Mouse (Mus musculus) cerebellum, postnatal 36 days (tissue): ENCODE measurements around the gene Mpv17l2.

Experiments
- DNase-seq, 2 experiments: peaks; one replicate each; pipeline ENCODE4 v3.0.0; 2021 to 2022; ENCODE audit warnings: mixed read lengths in 2 of 2

The Mpv17l2 gene

GRCm38 (mm10) chr8:70749097-70749674, 11.6 kb downstream of the Mpv17l2 start:
- no peak for DNase-seq

DNA sequence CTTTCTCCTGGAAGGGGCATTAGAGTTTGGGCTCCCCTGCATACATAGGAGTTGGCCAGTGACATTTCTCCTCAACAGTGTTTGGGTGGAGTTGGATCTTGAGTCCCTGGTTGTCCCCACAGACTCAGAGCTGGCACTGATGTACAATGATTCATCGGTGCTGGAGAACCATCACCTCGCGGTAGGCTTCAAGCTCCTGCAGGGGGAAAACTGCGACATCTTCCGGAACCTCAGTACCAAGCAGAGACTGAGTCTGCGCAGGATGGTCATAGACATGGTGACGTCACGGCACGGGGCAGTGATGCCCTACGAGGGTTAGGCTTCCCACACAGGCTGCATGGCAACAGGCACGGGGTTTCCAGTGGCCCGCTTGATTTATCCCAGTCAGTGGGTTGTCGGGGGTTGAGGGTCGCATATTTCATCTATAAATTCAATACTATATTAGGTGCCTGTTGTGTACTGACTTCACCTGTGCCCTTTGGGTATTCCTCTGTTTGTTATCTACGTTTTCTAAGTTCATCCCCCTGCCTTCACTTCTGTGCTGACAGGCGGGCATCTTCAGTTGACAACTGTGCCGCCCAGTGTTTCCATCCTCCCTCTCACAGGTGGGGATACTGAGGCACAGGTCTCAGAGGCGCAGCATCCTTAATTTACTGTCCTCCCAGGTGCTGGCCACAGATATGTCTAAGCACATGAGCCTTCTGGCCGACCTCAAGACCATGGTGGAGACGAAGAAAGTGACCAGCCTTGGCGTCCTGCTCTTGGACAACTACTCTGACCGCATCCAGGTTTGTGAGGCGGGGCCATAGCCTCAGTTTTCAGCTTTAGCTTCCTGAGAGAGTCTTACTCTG, 12.3 kb downstream of the Mpv17l2 start:
- DNase-seq: no peak

- DNase-seq: no peak
Measured at GRCm38 (mm10) chr8:70747211-70747890, 13.4 kb downstream of the Mpv17l2 start.

DNA sequence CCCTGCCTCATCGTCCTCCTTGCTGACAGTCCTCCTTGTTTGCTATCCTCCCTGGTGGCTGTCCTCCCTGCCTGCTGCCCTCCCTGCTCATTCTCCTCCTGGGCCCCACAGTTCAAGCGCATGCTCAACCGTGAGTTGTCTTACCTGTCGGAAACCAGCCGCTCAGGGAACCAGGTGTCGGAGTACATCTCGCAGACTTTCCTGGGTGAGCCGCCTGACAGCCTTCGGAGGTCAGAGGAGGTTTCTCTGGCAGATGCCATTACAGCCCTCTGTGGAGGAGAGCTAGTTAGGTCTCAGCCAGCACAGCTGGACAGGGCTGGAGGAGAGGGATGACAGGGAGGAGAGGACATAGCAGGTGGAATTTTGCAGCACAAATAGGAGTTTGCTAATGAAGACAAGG, 14.1 kb downstream of the Mpv17l2 start:
- DNase-seq: no peak

DNA sequence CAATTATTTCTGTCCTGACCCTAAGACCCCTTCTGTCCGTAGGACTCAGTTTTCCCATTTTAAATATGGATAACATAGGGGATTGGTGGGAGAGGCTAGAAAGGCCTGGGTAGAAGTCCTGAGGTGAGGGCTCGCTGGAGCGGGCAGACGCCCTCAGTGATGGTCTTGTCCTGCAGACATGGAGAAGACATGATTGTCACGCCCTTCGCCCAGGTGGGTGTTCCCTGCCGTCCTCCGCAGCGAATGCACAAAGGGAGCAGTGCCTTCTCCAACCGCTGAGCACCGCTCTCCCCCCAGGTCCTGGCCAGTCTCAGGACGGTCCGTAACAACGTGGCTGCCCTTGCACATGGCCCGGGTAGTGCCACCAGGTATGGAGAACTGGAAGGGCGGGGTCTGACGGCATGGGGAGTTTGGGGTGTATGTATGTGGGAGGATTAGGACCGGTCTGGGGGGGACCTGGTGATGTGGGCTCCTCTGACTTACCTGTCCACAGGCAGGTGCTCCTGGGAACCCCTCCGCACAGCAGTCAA, 15.0 kb downstream of the Mpv17l2 start:
- no peak for DNase-seq

DNA sequence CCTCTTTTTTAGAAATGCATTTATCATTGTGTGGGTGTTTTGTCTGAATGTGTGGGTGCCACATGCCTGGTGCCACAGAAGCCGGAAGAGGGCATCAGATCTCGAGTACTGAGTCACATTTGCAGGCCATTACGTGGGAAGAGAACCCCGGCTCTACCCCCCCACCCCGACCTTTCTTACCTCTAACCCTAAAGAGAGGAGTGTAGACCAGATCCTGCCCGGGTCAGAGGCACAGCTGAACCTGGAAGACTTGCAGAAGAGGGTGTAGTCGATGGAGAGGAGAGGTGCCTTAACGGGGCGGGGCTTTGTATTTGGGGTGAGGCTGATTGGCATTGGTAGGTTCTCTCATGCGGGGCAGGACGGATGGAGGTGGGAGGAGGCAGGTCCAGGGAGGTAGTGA, 15.9 kb downstream of the Mpv17l2 start:
- no peak for DNase-seq

DNA sequence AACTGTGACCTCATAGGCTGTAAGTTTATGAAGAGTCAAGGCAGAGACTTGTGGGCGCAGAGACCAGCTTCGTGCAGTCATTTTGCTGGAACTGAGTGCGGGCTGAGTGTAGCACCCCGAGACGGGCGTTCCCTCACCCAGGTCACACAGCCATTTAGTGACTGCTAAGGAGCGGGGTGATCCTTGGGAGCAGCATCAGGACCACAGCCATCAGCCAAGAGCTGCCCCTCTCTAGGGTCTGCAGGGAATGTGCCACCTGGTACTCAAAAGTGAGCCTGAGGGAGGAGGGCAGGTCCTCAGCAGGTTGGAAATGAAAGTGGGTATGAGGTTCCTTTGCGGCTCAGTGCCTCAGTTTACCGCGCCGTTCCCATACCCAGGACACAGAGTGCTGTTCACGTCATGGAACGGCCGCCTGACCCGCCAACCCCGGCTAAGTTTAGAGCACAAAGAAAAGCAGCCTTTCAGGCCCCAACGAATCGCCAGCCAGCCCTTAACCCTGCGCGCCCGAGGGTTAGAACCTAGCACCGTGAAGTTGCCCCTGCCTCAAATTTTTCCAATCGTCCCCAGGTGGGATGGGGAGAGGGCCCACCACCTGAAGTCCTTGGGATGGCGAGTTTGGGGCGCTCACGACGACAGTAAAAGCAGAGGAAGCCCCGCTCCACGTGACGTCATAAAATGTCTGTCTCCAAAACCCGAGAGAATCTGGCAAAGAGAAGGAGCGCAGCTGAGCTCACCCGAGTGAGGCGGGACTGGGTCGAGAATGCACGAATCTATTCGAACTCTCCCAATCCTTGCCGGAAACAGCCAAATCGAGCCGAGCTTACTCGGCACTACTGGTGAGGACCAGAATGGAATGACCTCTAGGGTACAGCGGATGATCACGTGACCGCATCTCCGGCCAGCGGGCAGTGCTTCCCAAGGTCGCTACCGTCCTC, 16.8 kb downstream of the Mpv17l2 start:
- peak; percentile 34 to 40 for DNase-seq

DNA sequence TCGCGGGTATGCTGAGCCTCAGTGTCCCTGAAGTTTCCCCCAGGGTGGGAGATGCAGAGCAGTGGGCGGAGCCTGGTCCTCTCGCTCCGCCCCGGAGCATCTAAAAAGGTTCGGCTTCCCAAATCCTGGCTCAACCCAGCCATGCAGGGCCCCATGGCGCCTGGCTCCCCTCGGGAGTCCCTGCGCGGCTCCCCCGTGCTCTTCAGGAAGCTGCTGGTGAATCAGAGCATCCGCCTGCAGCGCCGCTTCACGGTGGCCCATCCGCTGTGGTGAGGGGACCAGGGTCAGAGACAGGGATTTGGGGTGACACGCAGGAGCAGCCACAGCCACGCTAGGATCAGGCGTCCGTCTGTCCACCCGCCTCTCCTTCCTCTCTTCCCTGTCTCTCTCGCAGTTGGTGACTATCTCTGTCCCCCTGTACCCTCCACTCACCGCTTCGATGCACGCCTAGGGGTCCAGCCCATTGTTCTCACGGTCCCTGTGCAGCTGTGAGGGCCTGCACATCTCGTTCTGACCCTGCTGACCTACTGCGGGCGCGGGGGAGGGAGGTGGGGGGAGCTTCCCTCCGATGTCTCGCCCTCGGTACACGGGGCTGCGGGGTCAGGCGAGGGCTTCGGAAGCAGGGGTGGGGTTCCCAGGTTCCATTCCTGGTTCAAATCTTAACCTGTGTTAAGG, 17.6 kb downstream of the Mpv17l2 start:
- no peak for DNase-seq

DNA sequence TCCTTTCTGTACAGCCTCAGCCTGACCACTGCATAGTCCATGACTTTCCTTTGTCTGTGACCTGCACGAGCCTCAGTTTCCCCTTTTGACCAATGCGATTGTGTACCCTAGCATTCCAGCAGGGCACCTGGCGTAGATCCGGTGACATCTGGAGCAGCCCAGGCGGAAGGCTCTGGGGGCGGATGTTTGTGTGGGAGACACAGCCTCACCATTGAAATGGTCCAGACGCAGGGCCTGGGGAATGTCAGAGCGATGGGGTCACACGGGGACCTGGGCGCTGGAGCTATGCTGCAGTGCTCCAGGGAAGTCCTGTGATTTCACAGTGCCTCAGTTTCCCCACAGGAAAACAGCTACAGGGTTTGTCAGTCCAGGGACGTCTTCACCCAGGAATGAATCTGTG, 18.6 kb downstream of the Mpv17l2 start:
- DNase-seq: no peak

DNA sequence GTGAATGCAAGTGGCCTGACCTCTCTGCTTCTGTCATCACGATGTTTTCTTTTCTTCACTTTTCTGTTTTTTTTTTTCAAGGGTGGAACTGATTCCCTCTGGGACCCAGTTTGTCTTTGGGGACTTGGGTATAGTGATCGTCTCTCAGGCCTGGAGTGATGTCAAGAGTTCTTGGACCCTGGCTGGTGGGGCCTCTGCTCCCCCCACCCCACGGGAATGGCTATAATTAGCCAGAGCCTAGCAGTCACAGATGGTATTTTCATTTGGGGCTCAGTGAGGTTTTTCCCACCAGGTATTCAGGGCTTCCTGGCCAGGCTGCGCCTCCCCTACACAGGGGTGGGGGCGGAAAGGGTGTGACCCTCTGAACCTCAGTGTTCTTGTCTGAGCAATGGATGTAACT, 19.1 kb downstream of the Mpv17l2 start:
- DNase-seq: no peak

DNA sequence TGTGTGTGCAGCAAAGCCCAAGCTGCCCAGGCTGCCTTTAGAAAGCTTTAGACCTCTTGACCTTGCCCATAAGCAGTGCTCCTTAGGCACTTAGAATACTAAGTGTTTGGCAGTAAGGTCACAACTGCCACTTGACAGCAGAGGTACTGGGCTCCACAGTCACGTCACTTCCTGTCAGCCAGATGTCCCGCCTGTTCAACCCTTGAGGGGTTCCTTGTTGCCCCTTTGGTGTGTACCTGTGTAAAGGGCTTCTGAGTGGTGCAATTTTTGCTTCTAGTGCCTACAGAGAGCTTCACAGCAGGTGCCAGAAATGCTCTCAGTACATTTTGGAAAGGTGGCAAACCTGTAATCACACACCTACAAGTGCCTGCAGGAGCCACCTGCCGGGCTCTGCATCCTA, 22.5 kb downstream of the Mpv17l2 start:
- DNase-seq: no peak

DNA sequence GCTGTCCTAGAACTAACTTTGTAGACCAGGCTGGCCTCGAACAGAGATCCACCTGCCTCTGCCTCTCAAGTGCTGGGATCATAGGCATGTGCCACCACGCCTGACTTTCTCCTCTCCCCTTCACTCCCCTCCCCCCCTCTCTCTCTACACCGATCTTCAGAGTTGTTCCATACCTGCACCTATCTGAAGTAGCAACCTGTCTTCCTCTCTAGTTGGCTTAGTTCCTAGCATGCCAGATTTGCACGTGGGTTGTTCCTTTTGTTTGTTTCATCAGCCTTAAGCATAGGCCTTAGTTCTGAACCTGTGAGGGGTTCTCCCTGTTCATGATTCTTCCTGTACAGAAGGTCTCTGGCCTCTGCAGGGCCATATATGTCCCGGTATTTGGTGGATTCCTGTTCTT, 23.0 kb downstream of the Mpv17l2 start:
- no peak for DNase-seq

GRCm38 (mm10) chr8:70730956-70731355, 29.8 kb downstream of the Mpv17l2 start:
- no peak for DNase-seq

DNA sequence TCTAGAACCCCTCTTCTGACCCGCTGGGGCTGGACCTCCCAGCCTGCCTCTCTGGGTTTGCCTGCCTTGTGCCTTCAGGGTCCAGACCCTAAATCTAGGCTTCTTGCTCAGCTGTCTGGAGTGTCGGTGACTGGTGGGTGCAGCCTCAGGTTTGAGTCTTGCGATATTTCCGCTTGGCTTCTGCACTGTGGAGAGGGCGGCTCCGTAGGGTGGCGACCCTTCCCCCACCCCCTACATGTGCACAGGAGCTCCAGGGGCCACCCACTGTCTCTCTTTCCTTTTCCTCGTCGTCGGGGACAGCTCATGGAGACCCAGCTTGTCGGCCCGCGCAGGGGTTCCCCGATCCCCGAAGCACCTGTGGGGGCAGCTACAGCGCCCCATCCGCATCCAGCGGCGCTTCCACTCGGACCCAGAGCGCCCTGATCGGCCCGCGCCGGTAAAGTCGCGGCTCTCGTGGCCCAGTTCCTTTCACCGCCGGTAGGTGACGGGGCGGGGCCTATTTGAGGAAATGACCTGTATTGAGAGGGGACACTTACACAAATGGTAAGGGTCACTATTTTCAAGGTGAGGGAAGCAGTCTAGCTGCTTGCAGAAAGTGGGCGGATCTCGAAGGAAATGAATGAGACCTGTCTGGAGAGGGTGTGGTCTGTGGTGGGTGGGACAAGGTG, 30.8 kb downstream of the Mpv17l2 start:
- DNase-seq: no peak

- no peak for DNase-seq
Measured at GRCm38 (mm10) chr8:70726721-70727120, 34.0 kb downstream of the Mpv17l2 start.

GRCm38 (mm10) chr8:70725792-70726447, 34.8 kb downstream of the Mpv17l2 start:
- DNase-seq: peak in 1 of 2 experiments; percentile 2

GRCm38 (mm10) chr8:70724216-70724615, 36.5 kb downstream of the Mpv17l2 start:
- DNase-seq: peak in 1 of 2 experiments; percentile 2

- peak in 1 of 2 experiments; percentile 1 for DNase-seq
Measured at GRCm38 (mm10) chr8:70723486-70724210, 37.1 kb downstream of the Mpv17l2 start, which contains the start of gene Pde4c. Gene Pde4c (plus strand): TSS chr8:70723720.

DNA sequence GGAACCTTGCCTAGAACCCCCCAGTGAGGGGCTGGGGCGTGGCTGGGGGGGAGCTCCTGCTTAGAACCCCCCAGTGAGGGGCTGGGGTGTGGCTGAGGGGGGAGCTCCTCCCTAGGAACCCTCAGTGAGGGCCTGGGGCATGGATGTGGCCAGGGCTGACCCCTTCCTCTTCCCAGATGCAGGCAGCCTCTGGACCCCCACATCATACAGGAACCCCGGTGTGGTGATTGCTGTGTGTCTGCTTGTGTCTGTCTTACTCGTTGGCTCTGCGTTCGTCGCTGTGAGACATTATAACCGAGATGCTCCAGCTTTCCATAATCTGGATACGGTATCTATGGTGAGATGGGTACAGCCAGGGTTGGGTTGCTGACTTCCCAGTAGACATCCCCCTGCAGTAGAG, 39.1 kb downstream of the Mpv17l2 start:
- DNase-seq: peak in 1 of 2 experiments; percentile 3

DNA sequence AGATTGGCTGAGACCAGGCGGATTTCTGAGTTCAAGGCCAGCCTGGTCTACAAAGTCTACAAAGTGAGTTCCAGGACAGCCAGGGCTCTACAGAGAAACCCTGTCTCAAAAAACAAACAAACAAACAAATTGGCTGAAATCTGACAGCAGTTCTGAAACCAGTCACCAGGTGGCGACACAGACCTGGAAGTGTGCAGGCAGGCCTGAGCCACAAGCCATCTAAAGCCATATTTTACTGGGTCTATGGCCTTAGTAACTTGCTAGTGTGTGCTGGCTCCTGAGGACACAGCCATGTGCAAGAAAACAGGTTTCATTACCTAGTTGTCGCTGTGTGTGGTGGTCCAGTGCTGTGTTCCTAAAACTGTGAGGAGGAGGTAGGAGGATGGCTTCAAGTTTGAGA, 40.0 kb downstream of the Mpv17l2 start:
- peak; percentile 84 to 92 for DNase-seq
